Mouse (Mus musculus): ENCODE results near the gene Lrrc31.

DNA sequence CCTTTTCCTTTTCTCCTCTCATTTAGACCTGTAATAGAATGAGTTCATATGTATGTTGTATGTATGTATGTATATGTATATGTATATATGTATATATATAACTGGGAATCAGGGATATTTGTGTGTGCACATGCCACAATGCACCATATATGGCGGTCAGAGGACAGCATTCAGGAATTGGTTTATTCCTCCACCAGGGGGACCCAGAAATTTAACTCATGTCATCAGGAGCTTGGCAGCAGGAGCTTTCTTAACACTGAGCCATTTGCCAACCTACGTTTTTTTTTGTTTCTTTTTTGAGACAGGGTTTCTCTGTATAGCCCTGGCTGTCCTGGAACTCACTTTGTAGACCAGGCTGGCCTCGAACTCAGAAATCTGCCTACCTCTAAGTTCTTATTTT is 66.0 kb downstream of the Lrrc31 start:
- TF ChIP-seq CTCF (IDR thresholded peaks at IDR 0.05; ENCODE audit: low read depth, low read length) = no peak
- TF ChIP-seq POLR2A (IDR thresholded peaks at IDR 0.05; ENCODE audit: borderline replicate concordance, low read depth, low read length) = no peak

All from bone marrow macrophage, adult 2 months (primary cell).